Mouse (Mus musculus) cerebellum, adult 2 months (tissue): ENCODE results near the gene Hprt.

Experiments used
- CTCF ChIP-seq: fragments of 200-500 bp; IDR thresholded peaks from 2 replicates; pipeline ENCODE4 v1.5.1; 2011; ENCODE audit warnings: low read depth, mild to moderate bottlenecking, control low read depth, low read length, moderate library complexity, borderline replicate concordance; ENCODE audit not compliant: insufficient read depth
- POLR2A ChIP-seq: fragments of 200-500 bp; IDR thresholded peaks from 2 replicates; pipeline ENCODE4 v1.6.1; 2011; ENCODE audit warnings: low read length, control low read depth, borderline replicate concordance; ENCODE audit not compliant: insufficient read depth

- no peak for TF ChIP-seq CTCF
- no peak for TF ChIP-seq POLR2A
These were observed 26.3 kb upstream of the Hprt start for GRCm38 (mm10) chrX:52961559-52962110.
